Comparison of ENCODE assay signal across 20 mouse cellular contexts in genomic region chr2:124627664-124628063, GRCm38 (mm10).
DNase-seq lines count a peak whose midpoint lies in the region; ATAC-seq lines count a peak whose summit lies in the region.
"Had no signal": no experiment of that assay in that cellular context is flagged by ENCODE, and none has a peak within 500 bp of the region (broad histone marks: within the 10 kb centered on the region; RNA-seq: fewer than 3 reads in every experiment).

No protein-coding gene starts in this region.

- no peak overlapping the region for H3K4me2 ChIP-seq in forebrain, embryonic 14.5 days (ENCODE audit: low read length)
- H3K4me2 ChIP-seq in forebrain, embryonic 16.5 days (ENCODE audit: low read length): no peak overlapping the region
- H3K4me2 ChIP-seq in midbrain, embryonic 12.5 days (replicated peaks): no peak overlapping the region
- H3K4me2 ChIP-seq in midbrain, embryonic 14.5 days (ENCODE audit: low read length): no peak overlapping the region
- no peak overlapping the region for H3K4me2 ChIP-seq in neural tube, embryonic 13.5 days
- H3K4me2 ChIP-seq: heart, embryonic 11.5 days; limb, embryonic 12.5 days; liver, embryonic 11.5 days had no signal

- H3K27me3 ChIP-seq in forebrain, embryonic 14.5 days (replicated peaks; ENCODE audit: control insufficient read depth, insufficient read depth, low read length): no peaks in the 10 kb centered on the region
- no peaks in the 10 kb centered on the region for H3K27me3 ChIP-seq in forebrain, embryonic 16.5 days (replicated peaks; ENCODE audit: control insufficient read depth, insufficient read depth, low read length)
- H3K27me3 ChIP-seq in midbrain, embryonic 12.5 days: no peaks in the 10 kb centered on the region
- no peaks in the 10 kb centered on the region for H3K27me3 ChIP-seq in midbrain, embryonic 14.5 days (ENCODE audit: control insufficient read depth, insufficient read depth, low read length)
- no peaks in the 10 kb centered on the region for H3K27me3 ChIP-seq in neural tube, embryonic 13.5 days
- H3K27me3 ChIP-seq: limb, embryonic 12.5 days had no signal

- H3K27ac ChIP-seq in forebrain, embryonic 14.5 days (ENCODE audit: low read depth, low read length): no peak overlapping the region
- H3K27ac ChIP-seq in forebrain, embryonic 16.5 days (ENCODE audit: low read length): no peak overlapping the region
- H3K27ac ChIP-seq in midbrain, embryonic 12.5 days (replicated peaks): no peak overlapping the region
- H3K27ac ChIP-seq in midbrain, embryonic 14.5 days (replicated peaks; ENCODE audit: low read depth, low read length): no peak overlapping the region
- H3K27ac ChIP-seq in neural tube, embryonic 13.5 days (replicated peaks): no peak overlapping the region
- H3K27ac ChIP-seq: embryonic facial prominence, embryonic 10.5 days; hindbrain, embryonic 10.5 days; limb, embryonic 12.5 days had no signal

- no peak overlapping the region for H3K4me3 ChIP-seq in forebrain, embryonic 14.5 days (ENCODE audit: low read depth, low read length)
- no peak overlapping the region for H3K4me3 ChIP-seq in forebrain, embryonic 16.5 days (replicated peaks; ENCODE audit: low read length)
- H3K4me3 ChIP-seq in midbrain, embryonic 12.5 days: no peak overlapping the region
- H3K4me3 ChIP-seq in midbrain, embryonic 14.5 days (replicated peaks; ENCODE audit: low read depth, low read length): no peak overlapping the region
- no peak overlapping the region for H3K4me3 ChIP-seq in neural tube, embryonic 13.5 days
- H3K4me3 ChIP-seq: embryonic facial prominence, embryonic 10.5 days; hindbrain, embryonic 10.5 days; limb, embryonic 12.5 days had no signal

- no peak for DNase-seq in forebrain, embryonic 14.5 days (ENCODE audit: low spot score)
- no peak for DNase-seq in midbrain, embryonic 14.5 days
- no peak for DNase-seq in lung, postnatal 10 days
- DNase-seq: adrenal gland, postnatal 36 days; cerebellum, adult 11 months; gastrocnemius, postnatal 10 days; kidney, adult 18-20 months; kidney, postnatal 4 days; liver, postnatal 0 days; thymus, adult 18-20 months had no signal

- no peaks in the 10 kb centered on the region for H3K9me3 ChIP-seq in forebrain, embryonic 14.5 days (replicated peaks; ENCODE audit: control insufficient read depth, low read length)
- H3K9me3 ChIP-seq in forebrain, embryonic 16.5 days (ENCODE audit: control insufficient read depth, low read length): no peaks in the 10 kb centered on the region
- H3K9me3 ChIP-seq in midbrain, embryonic 12.5 days: no peaks in the 10 kb centered on the region
- H3K9me3 ChIP-seq in midbrain, embryonic 14.5 days (ENCODE audit: control insufficient read depth, low read length): no peaks in the 10 kb centered on the region
- no peaks in the 10 kb centered on the region for H3K9me3 ChIP-seq in neural tube, embryonic 13.5 days
- H3K9me3 ChIP-seq: embryonic facial prominence, embryonic 10.5 days; hindbrain, embryonic 10.5 days; limb, embryonic 12.5 days had no signal

- no peaks in the 10 kb centered on the region for H3K4me1 ChIP-seq in forebrain, embryonic 14.5 days (ENCODE audit: control insufficient read depth, insufficient read depth, low read length)
- peaks cover 4% of the 10 kb centered on the region for H3K4me1 ChIP-seq in forebrain, embryonic 16.5 days (replicated peaks; ENCODE audit: control insufficient read depth, insufficient read depth, low read length)
- no peaks in the 10 kb centered on the region for H3K4me1 ChIP-seq in midbrain, embryonic 12.5 days
- no peaks in the 10 kb centered on the region for H3K4me1 ChIP-seq in midbrain, embryonic 14.5 days (ENCODE audit: control insufficient read depth, insufficient read depth, low read length)
- peaks cover 23% of the 10 kb centered on the region for H3K4me1 ChIP-seq in neural tube, embryonic 13.5 days (replicated peaks)

- peak; percentile 42; the same call in 1 of the 2 replicates for ATAC-seq in forebrain, embryonic 14.5 days
- no peak; the same call in 1 of the 2 replicates for ATAC-seq in forebrain, embryonic 16.5 days
- peak; percentile 38; the same call in 1 of the 2 replicates for ATAC-seq in midbrain, embryonic 12.5 days (ENCODE audit: low FRiP score, low read depth)
- no peak for ATAC-seq in midbrain, embryonic 14.5 days (ENCODE audit: low FRiP score, low TSS enrichment)
- peak; percentile 28 for ATAC-seq in activated CD4-positive, CD25-positive, alpha-beta regulatory T cell, adult 4 months
- 0 out of 2 replicates have a peak, but pooled peaks have one; percentile 30 for ATAC-seq in neural tube, embryonic 13.5 days (ENCODE audit: low read depth)
- ATAC-seq: liver, postnatal 0 days; lung, postnatal 0 days had no signal

- no peak overlapping the region for H3K9ac ChIP-seq in forebrain, embryonic 14.5 days (ENCODE audit: low read length)
- no peak overlapping the region for H3K9ac ChIP-seq in forebrain, embryonic 16.5 days (replicated peaks; ENCODE audit: low read depth, low read length)
- no peak overlapping the region for H3K9ac ChIP-seq in midbrain, embryonic 12.5 days (replicated peaks)
- no peak overlapping the region for H3K9ac ChIP-seq in midbrain, embryonic 14.5 days (replicated peaks; ENCODE audit: low read length)
- H3K9ac ChIP-seq in neural tube, embryonic 13.5 days: no peak overlapping the region
- H3K9ac ChIP-seq: limb, embryonic 12.5 days; liver, postnatal 0 days had no signal

- H3K36me3 ChIP-seq in forebrain, embryonic 14.5 days (ENCODE audit: control insufficient read depth, insufficient read depth, low read length): no peaks in the 10 kb centered on the region
- no peaks in the 10 kb centered on the region for H3K36me3 ChIP-seq in forebrain, embryonic 16.5 days (ENCODE audit: control insufficient read depth, insufficient read depth)
- H3K36me3 ChIP-seq in midbrain, embryonic 12.5 days: no peaks in the 10 kb centered on the region
- H3K36me3 ChIP-seq in midbrain, embryonic 14.5 days (ENCODE audit: control insufficient read depth, insufficient read depth, low read length): no peaks in the 10 kb centered on the region
- H3K36me3 ChIP-seq in neural tube, embryonic 13.5 days: no peaks in the 10 kb centered on the region
- H3K36me3 ChIP-seq: embryonic facial prominence, embryonic 10.5 days; hindbrain, embryonic 10.5 days; limb, embryonic 12.5 days had no signal

- WGBS in forebrain, embryonic 14.5 days: 56% methylated on average over 5 of the region's 5 CpGs
- 56% methylated on average over 5 of the region's 5 CpGs for WGBS in forebrain, embryonic 16.5 days
- WGBS in midbrain, embryonic 12.5 days: 65% methylated on average over 5 of the region's 5 CpGs
- WGBS in midbrain, embryonic 14.5 days: 53% methylated on average over 5 of the region's 5 CpGs
- WGBS in neural tube, embryonic 13.5 days: 47% methylated on average over 5 of the region's 5 CpGs

Comparison
In these comparisons a context has a peak if more than half of its experiments do, and no peak if none do; other contexts are left out.
1. ATAC-seq: peak in forebrain, embryonic 14.5 days (single experiment), midbrain, embryonic 12.5 days (single experiment), activated CD4-positive, CD25-positive, alpha-beta regulatory T cell, adult 4 months (single experiment) and neural tube, embryonic 13.5 days (single experiment); none in forebrain, embryonic 16.5 days (single experiment) and midbrain, embryonic 14.5 days (single experiment).